Mouse (Mus musculus): ENCODE data around the gene Tmem104.

The Tmem104 gene

GRCm38 (mm10) chr11:115198932-115199384 lies 11.7 kb downstream of the Tmem104 start:
- DNase-seq (ENCODE audit: low read depth, low spot score), result peak; percentile 62

GRCm38 (mm10) chr11:115200520-115200919 lies 13.2 kb downstream of the Tmem104 start:
- DNase-seq (ENCODE audit: low read depth, low spot score), result no peak

GRCm38 (mm10) chr11:115202316-115202715 lies 15.0 kb downstream of the Tmem104 start:
- DNase-seq (ENCODE audit: low read depth, low spot score), result peak; percentile 91

GRCm38 (mm10) chr11:115202756-115203155 lies 15.5 kb downstream of the Tmem104 start:
- DNase-seq (ENCODE audit: low read depth, low spot score), result no peak

- no peak for DNase-seq (ENCODE audit: low read depth, low spot score)
Observed at GRCm38 (mm10) chr11:115208126-115208525, 20.8 kb downstream of the Tmem104 start.

GRCm38 (mm10) chr11:115208776-115209732 lies 21.8 kb downstream of the Tmem104 start:
- no peak for DNase-seq (ENCODE audit: low read depth, low spot score)

- DNase-seq (ENCODE audit: low read depth, low spot score), result no peak
Observed at GRCm38 (mm10) chr11:115209958-115210357, 22.7 kb downstream of the Tmem104 start.

- DNase-seq (ENCODE audit: low read depth, low spot score), result no peak
Observed at GRCm38 (mm10) chr11:115212116-115212515, 24.8 kb downstream of the Tmem104 start.

- DNase-seq (ENCODE audit: low read depth, low spot score), result no peak
Observed at GRCm38 (mm10) chr11:115215123-115215522, 27.8 kb downstream of the Tmem104 start.

- DNase-seq (ENCODE audit: low read depth, low spot score), result no peak
Observed at GRCm38 (mm10) chr11:115217439-115218410, 30.4 kb downstream of the Tmem104 start.

GRCm38 (mm10) chr11:115219263-115219662 lies 32.0 kb downstream of the Tmem104 start:
- no peak for DNase-seq (ENCODE audit: low read depth, low spot score)

GRCm38 (mm10) chr11:115219685-115220084 lies 32.4 kb downstream of the Tmem104 start:
- no peak for DNase-seq (ENCODE audit: low read depth, low spot score)

GRCm38 (mm10) chr11:115222077-115222476 lies 34.8 kb downstream of the Tmem104 start:
- DNase-seq (ENCODE audit: low read depth, low spot score), result no peak

- no peak for DNase-seq (ENCODE audit: low read depth, low spot score)
Observed at GRCm38 (mm10) chr11:115222570-115222969, 35.3 kb downstream of the Tmem104 start.

GRCm38 (mm10) chr11:115223451-115223850 lies 36.2 kb downstream of the Tmem104 start:
- peak; percentile 25 for DNase-seq (ENCODE audit: low read depth, low spot score)

- DNase-seq (ENCODE audit: low read depth, low spot score), result no peak
Observed at GRCm38 (mm10) chr11:115223877-115224276, 36.6 kb downstream of the Tmem104 start.

- peak; percentile 81 for DNase-seq (ENCODE audit: low read depth, low spot score)
Observed at GRCm38 (mm10) chr11:115224889-115225288, 37.6 kb downstream of the Tmem104 start.

- DNase-seq (ENCODE audit: low read depth, low spot score), result no peak
Observed at GRCm38 (mm10) chr11:115225301-115225700, 38.0 kb downstream of the Tmem104 start.

GRCm38 (mm10) chr11:115226811-115227491 lies 39.7 kb downstream of the Tmem104 start:
- DNase-seq (ENCODE audit: low read depth, low spot score), result peak; percentile 61

- no peak for DNase-seq (ENCODE audit: low read depth, low spot score)
Observed at GRCm38 (mm10) chr11:115227640-115228039, 40.4 kb downstream of the Tmem104 start.

GRCm38 (mm10) chr11:115228430-115228829 lies 41.1 kb downstream of the Tmem104 start:
- DNase-seq (ENCODE audit: low read depth, low spot score), result no peak

Measured in CD4-positive, CD25-positive, alpha-beta regulatory T cell, adult 2 months (primary cell).